Mouse (Mus musculus) MEL (cell line): ENCODE results near the gene Ntsr2. TPM values are rescaled to one million over a fixed set of nuclear protein-coding genes. Genes with fewer than 3 reads are reported as not detected.

ENCODE experiments used
- DNase-seq: peaks from one replicate; pipeline ENCODE4 v3.0.0; 2011; ENCODE audit warnings: low read depth, low spot score
- H3K27ac ChIP-seq: 2 replicates; pipeline ENCODE4 v1.5.1; 2012; ENCODE audit warnings: low read depth, mild to moderate bottlenecking, control low read depth, low read length, moderate library complexity; ENCODE audit not compliant: control insufficient read depth
- H3K27me3 ChIP-seq, 2 experiments: fragments of 150-350 bp in 1 of 2; sonication (generic) in 1 of 2; 2 replicates each; pipeline ENCODE4 v1.6.1; 2012; ENCODE audit warnings: low read length in 2 of 2, mild to moderate bottlenecking in 2 of 2, improper control_type of control experiment in 1 of 2, moderate library complexity in 1 of 2; ENCODE audit not compliant: insufficient read depth in 2 of 2, control insufficient read depth in 1 of 2
- H3K36me3 ChIP-seq, 2 experiments: 2 replicates each; pipeline ENCODE4 v1.6.1; 2012 to 2014; ENCODE audit warnings: low read length in 2 of 2, improper control_type of control experiment in 1 of 2, inconsistent platforms in 1 of 2, mild to moderate bottlenecking in 1 of 2; ENCODE audit not compliant: insufficient read depth in 2 of 2, control insufficient read depth in 1 of 2
- H3K4me1 ChIP-seq, 2 experiments: fragments of 150-350 bp in 1 of 2; sonication (generic) in 1 of 2; 2 replicates each; pipeline ENCODE4 v1.6.1; 2012; ENCODE audit warnings: low read length in 2 of 2, improper control_type of control experiment in 1 of 2, mild to moderate bottlenecking in 1 of 2; ENCODE audit not compliant: insufficient read depth in 2 of 2, control insufficient read depth in 1 of 2
- H3K4me3 ChIP-seq, 2 experiments: fragments of 150-350 bp in 1 of 2; sonication (generic) in 1 of 2; 2 replicates each; pipeline ENCODE4 v1.5.1; 2012; ENCODE audit warnings: low read depth in 2 of 2, low read length in 2 of 2, mild to moderate bottlenecking in 2 of 2, moderate library complexity in 2 of 2, control low read depth in 1 of 2, improper control_type of control experiment in 1 of 2; ENCODE audit not compliant: control insufficient read depth in 1 of 2, insufficient read depth in 1 of 2
- H3K79me2 ChIP-seq: 2 replicates; pipeline ENCODE4 v1.6.1; 2012; ENCODE audit warnings: mild to moderate bottlenecking, low read length, moderate library complexity; ENCODE audit not compliant: control insufficient read depth, poor library complexity, insufficient read depth
- H3K9ac ChIP-seq: 2 replicates; pipeline ENCODE4 v1.6.1; 2012; ENCODE audit warnings: low read depth, mild to moderate bottlenecking, control low read depth, low read length, moderate library complexity; ENCODE audit not compliant: control insufficient read depth, poor library complexity, severe bottlenecking
- H3K9me3 ChIP-seq: fragments of 150-350 bp; sonication (generic); replicated peaks from 2 replicates; pipeline ENCODE4 v1.6.1; 2012; ENCODE audit warnings: mild to moderate bottlenecking, low read length, improper control_type of control experiment, moderate library complexity; ENCODE audit not compliant: insufficient read depth
- BHLHE40 ChIP-seq: IDR thresholded peaks from 2 replicates; pipeline ENCODE4 v1.6.1; 2012; ENCODE audit warnings: low read depth, mild to moderate bottlenecking, inconsistent platforms, low read length, improper control_type of control experiment, borderline replicate concordance
- CHD1 ChIP-seq: IDR thresholded peaks from 2 replicates; pipeline ENCODE4 v1.6.1; 2012; ENCODE audit warnings: low read depth, mild to moderate bottlenecking, inconsistent platforms, low read length, improper control_type of control experiment
- CHD2 ChIP-seq: IDR thresholded peaks from 2 replicates; pipeline ENCODE4 v1.6.1; 2011; ENCODE audit warnings: low read length, improper control_type of control experiment
- CTCF ChIP-seq, 3 experiments: IDR thresholded peaks in 2 of 3; conservative IDR thresholded peaks in 1 of 3; 2 replicates each; pipeline ENCODE4 v1.5.1; 2011 to 2012; ENCODE audit warnings: low read length in 3 of 3, low read depth in 2 of 3, mild to moderate bottlenecking in 2 of 3, improper control_type of control experiment in 1 of 3, inconsistent platforms in 1 of 3, mixed read lengths in 1 of 3, moderate library complexity in 1 of 3; ENCODE audit not compliant: control insufficient read depth in 1 of 3, insufficient read depth in 1 of 3, poor library complexity in 1 of 3, severe bottlenecking in 1 of 3
- ELF1 ChIP-seq: IDR thresholded peaks from 2 replicates; pipeline ENCODE4 v1.6.1; 2014; ENCODE audit warnings: low read depth, mild to moderate bottlenecking, inconsistent platforms, low read length, improper control_type of control experiment, moderate library complexity
- EP300 ChIP-seq, 2 experiments: IDR thresholded peaks; 2 replicates each; pipeline ENCODE4 v1.6.1; 2011; ENCODE audit warnings: improper control_type of control experiment in 2 of 2, low read length in 2 of 2, low read depth in 1 of 2, mild to moderate bottlenecking in 1 of 2
- ETS1 ChIP-seq: IDR thresholded peaks from 2 replicates; pipeline ENCODE4 v1.6.1; 2012; ENCODE audit warnings: low read depth, mild to moderate bottlenecking, inconsistent platforms, low read length, improper control_type of control experiment, moderate library complexity
- GABPA ChIP-seq: IDR thresholded peaks from 2 replicates; pipeline ENCODE4 v1.6.1; 2012; ENCODE audit warnings: low read depth, mild to moderate bottlenecking, inconsistent platforms, low read length, improper control_type of control experiment, moderate library complexity
- GATA1 ChIP-seq: IDR thresholded peaks from 2 replicates; pipeline ENCODE4 v1.6.1; 2011; ENCODE audit warnings: low read depth, low read length, improper control_type of control experiment
- HCFC1 ChIP-seq: IDR thresholded peaks from 2 replicates; pipeline ENCODE4 v1.6.1; 2012; ENCODE audit warnings: low read depth, mild to moderate bottlenecking, inconsistent platforms, low read length, improper control_type of control experiment, moderate library complexity
- JUND ChIP-seq: IDR thresholded peaks from 2 replicates; pipeline ENCODE4 v1.6.1; 2011; ENCODE audit warnings: low read depth, mild to moderate bottlenecking, improper control_type of control experiment, low read length
- MAFK ChIP-seq: IDR thresholded peaks from 2 replicates; pipeline ENCODE4 v1.6.1; 2011; ENCODE audit warnings: low read depth, mild to moderate bottlenecking, low read length, improper control_type of control experiment, borderline replicate concordance
- MAX ChIP-seq: IDR thresholded peaks from 2 replicates; pipeline ENCODE4 v1.6.1; 2011; ENCODE audit warnings: low read length, improper control_type of control experiment
- MAZ ChIP-seq: IDR thresholded peaks from 2 replicates; pipeline ENCODE4 v1.6.1; 2012; ENCODE audit warnings: low read depth, mild to moderate bottlenecking, inconsistent platforms, low read length, improper control_type of control experiment
- MEF2A ChIP-seq: IDR thresholded peaks from 2 replicates; pipeline ENCODE4 v1.6.1; 2014; ENCODE audit warnings: low read depth, mild to moderate bottlenecking, inconsistent platforms, low read length, improper control_type of control experiment; ENCODE audit not compliant: poor library complexity, insufficient replicate concordance, severe bottlenecking; ENCODE audit errors: extremely low read depth
- MXI1 ChIP-seq: IDR thresholded peaks from 2 replicates; pipeline ENCODE4 v1.6.1; 2011; ENCODE audit warnings: mild to moderate bottlenecking, low read depth, low read length, improper control_type of control experiment
- MYB ChIP-seq: IDR thresholded peaks from 2 replicates; pipeline ENCODE4 v1.6.1; 2011; ENCODE audit warnings: mild to moderate bottlenecking, low read depth, low read length, improper control_type of control experiment
- NRF1 ChIP-seq: IDR thresholded peaks from 2 replicates; pipeline ENCODE4 v1.6.1; 2014; ENCODE audit warnings: low read depth, mild to moderate bottlenecking, inconsistent platforms, low read length, improper control_type of control experiment, moderate library complexity; ENCODE audit not compliant: poor library complexity, insufficient read depth, severe bottlenecking
- POLR2A ChIP-seq, 2 experiments: IDR thresholded peaks; 2 replicates each; pipeline ENCODE4 v1.6.1; 2011 to 2012; ENCODE audit warnings: low read length in 2 of 2, mild to moderate bottlenecking in 2 of 2, control low read depth in 1 of 2, improper control_type of control experiment in 1 of 2, low read depth in 1 of 2, moderate library complexity in 1 of 2; ENCODE audit not compliant: control insufficient read depth in 1 of 2, insufficient read depth in 1 of 2, poor library complexity in 1 of 2
- POLR2AphosphoS2 ChIP-seq: IDR thresholded peaks from 2 replicates; pipeline ENCODE4 v1.6.1; 2011; ENCODE audit warnings: low read length, improper control_type of control experiment
- POLR2AphosphoS5 ChIP-seq: IDR thresholded peaks from 2 replicates; pipeline ENCODE4 v1.6.1; 2012; ENCODE audit warnings: low read depth, borderline replicate concordance, mild to moderate bottlenecking, inconsistent platforms, low read length, moderate library complexity, mixed read lengths
- RAD21 ChIP-seq: IDR thresholded peaks from 2 replicates; pipeline ENCODE4 v1.6.1; 2011; ENCODE audit warnings: mild to moderate bottlenecking, low read depth, low read length, improper control_type of control experiment
- SIN3A ChIP-seq: IDR thresholded peaks from 2 replicates; pipeline ENCODE4 v1.6.1; 2012; ENCODE audit warnings: low read length, improper control_type of control experiment, inconsistent platforms
- TAL1 ChIP-seq: IDR thresholded peaks from 2 replicates; pipeline ENCODE4 v1.6.1; 2012; ENCODE audit warnings: mild to moderate bottlenecking, inconsistent platforms, low read length, moderate library complexity, mixed read lengths
- UBTF ChIP-seq: IDR thresholded peaks from 2 replicates; pipeline ENCODE4 v1.6.1; 2012; ENCODE audit warnings: low read depth, mild to moderate bottlenecking, inconsistent platforms, low read length, improper control_type of control experiment, moderate library complexity, borderline replicate concordance; ENCODE audit not compliant: insufficient read depth
- USF2 ChIP-seq, 2 experiments: IDR thresholded peaks; 2 replicates each; pipeline ENCODE4 v1.6.1; 2011 to 2012; ENCODE audit warnings: improper control_type of control experiment in 2 of 2, low read length in 2 of 2, borderline replicate concordance in 1 of 2, inconsistent platforms in 1 of 2, low read depth in 1 of 2, mild to moderate bottlenecking in 1 of 2; ENCODE audit not compliant: insufficient read depth in 1 of 2
- ZC3H11A ChIP-seq: IDR thresholded peaks from 2 replicates; pipeline ENCODE4 v1.6.1; 2012; ENCODE audit warnings: low read depth, mild to moderate bottlenecking, inconsistent platforms, low read length, improper control_type of control experiment
- ZMIZ1 ChIP-seq: IDR thresholded peaks from 2 replicates; pipeline ENCODE4 v1.6.1; 2012; ENCODE audit warnings: low read depth, mild to moderate bottlenecking, inconsistent platforms, low read length, improper control_type of control experiment, moderate library complexity
- ZNF384 ChIP-seq: IDR thresholded peaks from 2 replicates; pipeline ENCODE4 v1.6.1; 2012; ENCODE audit warnings: low read depth, mild to moderate bottlenecking, inconsistent platforms, low read length, improper control_type of control experiment
- polyA plus RNA-seq, 2 experiments: library from polyadenylated mRNA; stranded (reverse) in 1 of 2; unstranded in 1 of 2; fragments of >175 nt in 1 of 2; fragments of >200 nt in 1 of 2; gene quantifications; 2 replicates each; pipeline versions ENCODE4 v1.2.1 to v1.2.4; 2012; ENCODE audit warnings: low replicate concordance in 2 of 2, low read depth in 1 of 2; ENCODE audit not compliant: insufficient read length in 2 of 2, insufficient read depth in 1 of 2, missing spikeins in 1 of 2
- total RNA-seq: library from RNA; depleted of rRNA; stranded (reverse); fragments of 300-350 nt; gene quantifications from 2 replicates; pipeline ENCODE4 v1.2.3, GENCODE M21; 2012

The Ntsr2 gene
- total and polyA plus RNA-seq, 3 experiments = not detected

DNA sequence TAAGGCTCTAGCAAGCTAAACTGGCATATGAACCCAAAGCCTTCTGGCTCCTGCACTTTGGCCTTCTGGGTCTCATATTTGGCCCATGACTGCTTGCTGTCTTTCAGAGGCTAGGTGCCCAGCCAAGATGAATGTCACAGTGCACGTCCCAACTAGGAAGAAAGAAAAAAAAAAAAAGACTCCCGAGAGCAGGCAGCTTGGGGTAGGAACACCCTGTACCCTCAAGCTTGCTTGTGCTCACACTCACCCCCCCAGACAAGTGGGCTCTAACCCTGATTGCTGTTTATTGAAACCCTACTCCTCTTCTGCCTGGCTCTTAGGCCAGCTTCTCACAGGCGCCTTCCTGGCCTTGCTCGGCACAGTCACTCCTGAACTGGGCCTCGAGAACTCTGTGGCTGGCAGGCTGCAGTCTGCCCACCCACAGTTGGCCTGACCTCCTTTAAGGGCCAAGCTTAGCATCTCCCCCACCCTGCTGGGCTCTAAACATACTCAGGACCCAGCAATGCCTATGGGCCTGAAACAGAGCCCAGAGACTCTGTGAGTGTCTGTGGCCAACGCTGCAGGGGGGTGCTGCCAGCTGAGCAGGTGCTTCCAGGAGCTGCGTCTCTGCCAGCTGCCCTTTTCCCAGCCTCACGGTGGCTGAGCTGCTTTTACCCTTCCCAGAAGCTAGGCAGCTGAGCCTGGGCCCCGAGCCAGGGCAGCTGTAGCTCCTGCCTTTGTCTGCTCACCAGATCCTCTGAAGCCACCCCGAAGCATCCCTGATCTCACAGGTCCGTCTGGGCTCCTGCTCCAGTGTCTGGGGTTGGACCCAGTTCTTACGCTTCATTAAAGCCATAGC lies 9.5 kb upstream of the Ntsr2 start:
- Histone ChIP-seq H3K27me3 (peaks cover 0 to 7% of the 10 kb centered on the region in 2 experiments; a peak in 2 of 4 replicates), H3K4me3 (no peak overlapping the region), H3K9ac (no peak overlapping the region), H3K27ac (no peak overlapping the region), H3K9me3 (no peaks in the 10 kb centered on the region), H3K79me2 (no peaks in the 10 kb centered on the region), H3K4me1 (no peaks in the 10 kb centered on the region), H3K36me3 (no peaks in the 10 kb centered on the region)
- no peak for DNase-seq
- TF ChIP-seq ZNF384 (no peak), CHD2 (no peak), POLR2AphosphoS2 (no peak), ETS1 (no peak), POLR2A (IDR thresholded peaks at IDR 0.05; ENCODE audit: control insufficient read depth in 1 of 2, insufficient read depth in 1 of 2, low read depth in 1 of 2, low read length in 2 of 2, poor library complexity in 1 of 2) (no peak), CTCF (IDR thresholded peaks at IDR 0.05 in 2 of 3, conservative IDR thresholded peaks at IDR 0.05 in 1 of 3; ENCODE audit: control insufficient read depth in 1 of 3, insufficient read depth in 1 of 3, low read depth in 2 of 3, low read length in 3 of 3, poor library complexity in 1 of 3, severe bottlenecking in 1 of 3) (no peak), BHLHE40 (no peak), USF2 (IDR thresholded peaks at IDR 0.05; ENCODE audit: borderline replicate concordance in 1 of 2, insufficient read depth in 1 of 2, low read depth in 1 of 2, low read length in 2 of 2) (no peak), ELF1 (no peak), HCFC1 (no peak), NRF1 (no peak), CHD1 (no peak), ZMIZ1 (no peak), MXI1 (no peak), GABPA (no peak), MAX (no peak), ZC3H11A (no peak), SIN3A (no peak)

DNA sequence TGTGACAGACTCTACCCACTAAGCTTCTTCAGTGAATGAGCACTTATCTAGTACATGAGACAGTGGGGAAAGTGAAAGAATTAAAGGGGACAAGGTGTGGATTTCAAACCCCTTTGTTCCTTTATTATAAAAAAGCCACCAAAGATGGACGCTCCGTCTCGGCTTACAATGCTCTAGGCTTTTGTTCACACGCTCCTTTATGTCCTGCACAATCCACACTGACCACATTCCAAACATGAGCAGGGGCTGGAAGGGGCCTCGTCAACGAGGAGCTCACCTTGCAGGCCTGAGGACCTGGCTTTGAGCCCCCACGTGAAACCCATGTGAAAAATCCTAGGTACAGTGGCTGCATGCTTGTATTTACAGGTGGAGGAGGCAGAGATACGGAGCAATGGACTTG lies 8.5 kb upstream of the Ntsr2 start:
- Histone ChIP-seq H3K36me3 (no peaks in the 10 kb centered on the region), H3K79me2 (no peaks in the 10 kb centered on the region), H3K4me1 (no peaks in the 10 kb centered on the region), H3K27ac (no peak overlapping the region), H3K9ac (no peak overlapping the region), H3K4me3 (no peak overlapping the region), H3K27me3 (peaks cover 0 to 7% of the 10 kb centered on the region in 2 experiments; a peak in 2 of 4 replicates), H3K9me3 (no peaks in the 10 kb centered on the region)
- no peak for DNase-seq
- TF ChIP-seq JUND (no peak), TAL1 (no peak), ZMIZ1 (no peak), EP300 (IDR thresholded peaks at IDR 0.05; ENCODE audit: low read depth in 1 of 2, low read length in 2 of 2) (no peak), UBTF (no peak), RAD21 (no peak), MEF2A (no peak), ZNF384 (no peak), MYB (no peak), MAZ (no peak), USF2 (IDR thresholded peaks at IDR 0.05; ENCODE audit: borderline replicate concordance in 1 of 2, insufficient read depth in 1 of 2, low read depth in 1 of 2, low read length in 2 of 2) (no peak), MAFK (no peak), GABPA (no peak), SIN3A (no peak), NRF1 (no peak), GATA1 (no peak), POLR2AphosphoS5 (no peak)
